Mouse (Mus musculus): ENCODE data around the gene Hoxb4. TPM values are rescaled to one million over a fixed set of nuclear protein-coding genes. Genes with fewer than 3 reads are reported as not detected.

Gene Hoxb4
- polyA plus RNA-seq, 1 experiment: 6.6 TPM

- no peak for DNase-seq (ENCODE audit: low read depth)
- no peak for TF ChIP-seq CTCF (IDR thresholded peaks at IDR 0.05; ENCODE audit: borderline replicate concordance, extremely low read depth, insufficient read depth, insufficient read length)
Measured at GRCm38 (mm10) chr11:96319910-96320309, 1.8 kb downstream of the Hoxb4 start.

- no peak for TF ChIP-seq POLR2A (IDR thresholded peaks at IDR 0.05; ENCODE audit: borderline replicate concordance, extremely low read depth, insufficient read depth, insufficient read length, poor library complexity, severe bottlenecking)
- TF ChIP-seq CTCF (IDR thresholded peaks at IDR 0.05; ENCODE audit: borderline replicate concordance, extremely low read depth, insufficient read depth, insufficient read length): no peak
- DNase-seq (ENCODE audit: low read depth): no peak
Measured at GRCm38 (mm10) chr11:96320688-96321087, 2.6 kb downstream of the Hoxb4 start.

- no peak for DNase-seq (ENCODE audit: low read depth)
- no peak for TF ChIP-seq CTCF (IDR thresholded peaks at IDR 0.05; ENCODE audit: borderline replicate concordance, extremely low read depth, insufficient read depth, insufficient read length)
- no peak for TF ChIP-seq POLR2A (IDR thresholded peaks at IDR 0.05; ENCODE audit: borderline replicate concordance, extremely low read depth, insufficient read depth, insufficient read length, poor library complexity, severe bottlenecking)
Measured at GRCm38 (mm10) chr11:96321846-96322245, 3.8 kb downstream of the Hoxb4 start.

GRCm38 (mm10) chr11:96322738-96323137 is 4.7 kb downstream of the Hoxb4 start:
- no peak for TF ChIP-seq POLR2A (IDR thresholded peaks at IDR 0.05; ENCODE audit: borderline replicate concordance, extremely low read depth, insufficient read depth, insufficient read length, poor library complexity, severe bottlenecking)
- TF ChIP-seq CTCF (IDR thresholded peaks at IDR 0.05; ENCODE audit: borderline replicate concordance, extremely low read depth, insufficient read depth, insufficient read length): no peak
- DNase-seq (ENCODE audit: low read depth): no peak

GRCm38 (mm10) chr11:96323154-96323553 is 5.1 kb downstream of the Hoxb4 start, which contains the start of gene Hoxb3:
TSS of gene Hoxb3 (plus strand) at chr11:96323326.
- no peak for DNase-seq (ENCODE audit: low read depth)
- TF ChIP-seq CTCF (IDR thresholded peaks at IDR 0.05; ENCODE audit: borderline replicate concordance, extremely low read depth, insufficient read depth, insufficient read length): no peak
- TF ChIP-seq POLR2A (IDR thresholded peaks at IDR 0.05; ENCODE audit: borderline replicate concordance, extremely low read depth, insufficient read depth, insufficient read length, poor library complexity, severe bottlenecking): no peak

- TF ChIP-seq CTCF (IDR thresholded peaks at IDR 0.05; ENCODE audit: borderline replicate concordance, extremely low read depth, insufficient read depth, insufficient read length): no peak
- DNase-seq (ENCODE audit: low read depth): no peak
Measured at GRCm38 (mm10) chr11:96324125-96324524, 6.1 kb downstream of the Hoxb4 start.

- DNase-seq (ENCODE audit: low read depth): no peak
- TF ChIP-seq POLR2A (IDR thresholded peaks at IDR 0.05; ENCODE audit: borderline replicate concordance, extremely low read depth, insufficient read depth, insufficient read length, poor library complexity, severe bottlenecking): no peak
- no peak for TF ChIP-seq CTCF (IDR thresholded peaks at IDR 0.05; ENCODE audit: borderline replicate concordance, extremely low read depth, insufficient read depth, insufficient read length)
Measured at GRCm38 (mm10) chr11:96324965-96325364, 6.9 kb downstream of the Hoxb4 start.

GRCm38 (mm10) chr11:96325747-96326212 is 7.7 kb downstream of the Hoxb4 start:
- DNase-seq (ENCODE audit: low read depth): no peak
- no peak for TF ChIP-seq POLR2A (IDR thresholded peaks at IDR 0.05; ENCODE audit: borderline replicate concordance, extremely low read depth, insufficient read depth, insufficient read length, poor library complexity, severe bottlenecking)
- TF ChIP-seq CTCF (IDR thresholded peaks at IDR 0.05; ENCODE audit: borderline replicate concordance, extremely low read depth, insufficient read depth, insufficient read length): no peak

GRCm38 (mm10) chr11:96326705-96327104 is 8.6 kb downstream of the Hoxb4 start:
- TF ChIP-seq POLR2A (IDR thresholded peaks at IDR 0.05; ENCODE audit: borderline replicate concordance, extremely low read depth, insufficient read depth, insufficient read length, poor library complexity, severe bottlenecking): no peak
- no peak for TF ChIP-seq CTCF (IDR thresholded peaks at IDR 0.05; ENCODE audit: borderline replicate concordance, extremely low read depth, insufficient read depth, insufficient read length)
- DNase-seq (ENCODE audit: low read depth): no peak

GRCm38 (mm10) chr11:96327122-96327521 is 9.1 kb downstream of the Hoxb4 start:
- TF ChIP-seq CTCF (IDR thresholded peaks at IDR 0.05; ENCODE audit: borderline replicate concordance, extremely low read depth, insufficient read depth, insufficient read length): no peak
- TF ChIP-seq POLR2A (IDR thresholded peaks at IDR 0.05; ENCODE audit: borderline replicate concordance, extremely low read depth, insufficient read depth, insufficient read length, poor library complexity, severe bottlenecking): no peak

GRCm38 (mm10) chr11:96327750-96328149 is 9.7 kb downstream of the Hoxb4 start:
- DNase-seq (ENCODE audit: low read depth): no peak
- TF ChIP-seq CTCF (IDR thresholded peaks at IDR 0.05; ENCODE audit: borderline replicate concordance, extremely low read depth, insufficient read depth, insufficient read length) (no peak), POLR2A (IDR thresholded peaks at IDR 0.05; ENCODE audit: borderline replicate concordance, extremely low read depth, insufficient read depth, insufficient read length, poor library complexity, severe bottlenecking) (no peak)

More at GRCm38 (mm10) chr11:96327122-96327521, 9.1 kb downstream of the Hoxb4 start:
- no peak for DNase-seq (ENCODE audit: low read depth)

- DNase-seq (ENCODE audit: low read depth): no peak
- TF ChIP-seq CTCF (IDR thresholded peaks at IDR 0.05; ENCODE audit: borderline replicate concordance, extremely low read depth, insufficient read depth, insufficient read length) (no peak), POLR2A (IDR thresholded peaks at IDR 0.05; ENCODE audit: borderline replicate concordance, extremely low read depth, insufficient read depth, insufficient read length, poor library complexity, severe bottlenecking) (no peak)
Measured at GRCm38 (mm10) chr11:96328605-96329004, 10.5 kb downstream of the Hoxb4 start.

GRCm38 (mm10) chr11:96332105-96332504 is 14.0 kb downstream of the Hoxb4 start:
- TF ChIP-seq POLR2A (IDR thresholded peaks at IDR 0.05; ENCODE audit: borderline replicate concordance, extremely low read depth, insufficient read depth, insufficient read length, poor library complexity, severe bottlenecking) (no peak), CTCF (IDR thresholded peaks at IDR 0.05; ENCODE audit: borderline replicate concordance, extremely low read depth, insufficient read depth, insufficient read length) (no peak)
- no peak for DNase-seq (ENCODE audit: low read depth)

All from brain, embryonic 14.5 days (tissue).